Mouse (Mus musculus): ENCODE data around the gene Fos.
"Not testable (repeated sequence)": the region's sequence is repeated elsewhere in the genome, so short reads cannot be mapped to it uniquely, and the experiment has no call there.

The Fos gene

GRCm38 (mm10) chr12:85523421-85524192 lies 49.9 kb downstream of the Fos start:
- DNase-seq (ENCODE audit: low spot score in 2 of 2): no peak

GRCm38 (mm10) chr12:85524193-85524858 lies 50.6 kb downstream of the Fos start:
- DNase-seq (ENCODE audit: low spot score in 2 of 2): no peak

GRCm38 (mm10) chr12:85524859-85525495 lies 51.3 kb downstream of the Fos start:
- not testable (repeated sequence) for DNase-seq (ENCODE audit: low spot score in 2 of 2)

All from spleen, postnatal 10 days (tissue).